Mouse (Mus musculus) natural killer cell, adult 2 months (primary cell): ENCODE measurements around the gene Gm3646.
A peak's percentile ranks its signal among the peaks of the same experiment; 100 is the strongest.

Experiments used
- DNase-seq, 2 experiments: peaks; one replicate each; pipeline ENCODE4 v3.0.0; 2022; ENCODE audit warnings: low spot score in 2 of 2

Gene Gm3646

GRCm38 (mm10) chr1:39781835-39782234 lies 23.3 kb downstream of the Gm3646 start:
- DNase-seq = no peak

GRCm38 (mm10) chr1:39779111-39779980 lies 25.8 kb downstream of the Gm3646 start:
- DNase-seq = no peak

GRCm38 (mm10) chr1:39773991-39774729 lies 31.0 kb downstream of the Gm3646 start:
- no peak for DNase-seq

- no peak for DNase-seq
Observed at GRCm38 (mm10) chr1:39773551-39773950, 31.6 kb downstream of the Gm3646 start.

- DNase-seq = no peak
Observed at GRCm38 (mm10) chr1:39772401-39773095, 32.6 kb downstream of the Gm3646 start.

- no peak for DNase-seq
Observed at GRCm38 (mm10) chr1:39770436-39770835, 34.7 kb downstream of the Gm3646 start.

GRCm38 (mm10) chr1:39768017-39768416 lies 37.1 kb downstream of the Gm3646 start:
- DNase-seq = no peak

- no peak for DNase-seq
Observed at GRCm38 (mm10) chr1:39765854-39766493, 39.2 kb downstream of the Gm3646 start.

GRCm38 (mm10) chr1:39762025-39762370 lies 43.1 kb downstream of the Gm3646 start:
- peak; percentile 29 to 30 for DNase-seq

- DNase-seq = peak; percentile 44 to 47
Observed at GRCm38 (mm10) chr1:39761211-39762024, 43.7 kb downstream of the Gm3646 start.

- DNase-seq = no peak
Observed at GRCm38 (mm10) chr1:39760181-39760715, 44.9 kb downstream of the Gm3646 start.

GRCm38 (mm10) chr1:39759231-39760175 lies 45.6 kb downstream of the Gm3646 start:
- DNase-seq = no peak

- no peak for DNase-seq
Observed at GRCm38 (mm10) chr1:39758244-39758643, 46.9 kb downstream of the Gm3646 start.

GRCm38 (mm10) chr1:39756952-39757351 lies 48.2 kb downstream of the Gm3646 start:
- no peak for DNase-seq

- peak in 1 of 2 experiments; percentile 26 for DNase-seq
Observed at GRCm38 (mm10) chr1:39754224-39754957, 50.7 kb downstream of the Gm3646 start.
